Mouse (Mus musculus) G1E (cell line): Measurements from ENCODE around the gene Gm17606.

Experiments used
- CTCF ChIP-seq: IDR thresholded peaks from 2 replicates; pipeline ENCODE4 v1.5.1; 2012; ENCODE audit warnings: low read depth, low read length, inconsistent platforms, mixed read lengths
- GATA1 ChIP-seq: IDR thresholded peaks from 2 replicates; pipeline ENCODE4 v1.6.1; 2012; ENCODE audit warnings: borderline replicate concordance, low read length, inconsistent platforms, mixed read lengths
- GATA2 ChIP-seq: IDR thresholded peaks from 2 replicates; pipeline ENCODE4 v1.6.1; 2012; ENCODE audit warnings: low read depth, low read length, inconsistent platforms, borderline replicate concordance
- POLR2AphosphoS5 ChIP-seq: IDR thresholded peaks from 2 replicates; pipeline ENCODE4 v1.6.1; 2012; ENCODE audit warnings: low read depth, low read length, inconsistent platforms; ENCODE audit not compliant: insufficient replicate concordance
- TAL1 ChIP-seq: conservative IDR thresholded peaks from 2 replicates; pipeline ENCODE4 v1.6.1; 2012; ENCODE audit warnings: low read depth, low read length, inconsistent platforms, mixed read lengths

- TF ChIP-seq CTCF (no peak), GATA1 (no peak), POLR2AphosphoS5 (no peak), GATA2 (no peak), TAL1 (no peak)
These were observed 31.5 kb upstream of the Gm17606 start for GRCm38 (mm10) chr14:54609245-54609644.
